Mouse (Mus musculus): ENCODE results near the gene Chrna10. TPM values are rescaled to one million over a fixed set of nuclear protein-coding genes. Genes with fewer than 3 reads are reported as not detected.

The Chrna10 gene
- polyA plus RNA-seq, 1 experiment from 2014 or later: not detected

Other genes with a start within 250 kb of the Chrna10 start
- 3.2 and 4.3 TPM in 2 replicates for gene Folr1, start 246.0 kb downstream of the Chrna10 start, polyA plus RNA-seq (2014; fragmentation: Nextera tagmentation; extraction: Ambion mirVana)
- gene Lamtor1, start 210.9 kb downstream of the Chrna10 start, polyA plus RNA-seq (2014; fragmentation: Nextera tagmentation; extraction: Ambion mirVana): 137 and 146 TPM in 2 replicates
- gene Tomt, start 210.5 kb downstream of the Chrna10 start, polyA plus RNA-seq (2014; fragmentation: Nextera tagmentation; extraction: Ambion mirVana): 0.10 and 0.61 TPM in 2 replicates
- 5.3 and 6.5 TPM in 2 replicates for gene Lrrc51, start 182.9 kb downstream of the Chrna10 start, polyA plus RNA-seq (2014; fragmentation: Nextera tagmentation; extraction: Ambion mirVana)
- gene Numa1, start 182.7 kb downstream of the Chrna10 start, polyA plus RNA-seq (2014; fragmentation: Nextera tagmentation; extraction: Ambion mirVana): 58.0 and 64.1 TPM in 2 replicates
- 1.4 and 1.7 TPM in 2 replicates for gene Il18bp, start 98.1 kb downstream of the Chrna10 start, polyA plus RNA-seq (2014; fragmentation: Nextera tagmentation; extraction: Ambion mirVana)
- 20.2 and 22.0 TPM in 2 replicates for gene Rnf121, start 51.4 kb downstream of the Chrna10 start, polyA plus RNA-seq (2014; fragmentation: Nextera tagmentation; extraction: Ambion mirVana)
- 15.7 and 18.3 TPM in 2 replicates for gene Xndc1, start 51.3 kb downstream of the Chrna10 start, polyA plus RNA-seq (2014; fragmentation: Nextera tagmentation; extraction: Ambion mirVana)
- 0.70 and 1.4 TPM in 2 replicates for gene Xntrpc, start 51.1 kb downstream of the Chrna10 start, polyA plus RNA-seq (2014; fragmentation: Nextera tagmentation; extraction: Ambion mirVana)
- not detected in 2 replicates for gene Trpc2, start 33.7 kb downstream of the Chrna10 start, polyA plus RNA-seq (2014; fragmentation: Nextera tagmentation; extraction: Ambion mirVana)
- gene Art1, start 15.1 kb downstream of the Chrna10 start, polyA plus RNA-seq (2014; fragmentation: Nextera tagmentation; extraction: Ambion mirVana): 9.5 and 9.8 TPM in 2 replicates
- 0.84 and 1.9 TPM in 2 replicates for gene Art5, start 7.3 kb downstream of the Chrna10 start, polyA plus RNA-seq (2014; fragmentation: Nextera tagmentation; extraction: Ambion mirVana)
- gene Nup98, start 93.3 kb upstream of the Chrna10 start, polyA plus RNA-seq (2014; fragmentation: Nextera tagmentation; extraction: Ambion mirVana): 36.1 and 36.5 TPM in 2 replicates
- 52.0 and 53.5 TPM in 2 replicates for gene Pgap2, start 93.4 kb upstream of the Chrna10 start, polyA plus RNA-seq (2014; fragmentation: Nextera tagmentation; extraction: Ambion mirVana)
- 47.5 and 59.6 TPM in 2 replicates for gene Rhog, start 139.2 kb upstream of the Chrna10 start, polyA plus RNA-seq (2014; fragmentation: Nextera tagmentation; extraction: Ambion mirVana)
- 9.1 and 13.5 TPM in 2 replicates for gene Stim1, start 151.0 kb upstream of the Chrna10 start, polyA plus RNA-seq (2014; fragmentation: Nextera tagmentation; extraction: Ambion mirVana)